Mouse (Mus musculus) limb, embryonic 10.5 days (tissue): ENCODE measurements around the gene Arsg. TPM values are rescaled to one million over a fixed set of nuclear protein-coding genes. Genes with fewer than 3 reads are reported as not detected.
A peak's percentile ranks its signal among the peaks of the same experiment; 100 is the strongest.
"Not testable (repeated sequence)": the region's sequence is repeated elsewhere in the genome, so short reads cannot be mapped to it uniquely, and the experiment has no call there.

ENCODE experiments used
- DNase-seq: peaks from one replicate; pipeline ENCODE4 v3.0.0-alpha.2; 2017; ENCODE audit warnings: low spot score
- H3K27ac ChIP-seq: fragments of 300-500 bp; sonication (generic); 2 replicates; pipeline ENCODE4 v1.5.1; 2016; ENCODE audit warnings: mild to moderate bottlenecking
- H3K27me3 ChIP-seq: fragments of 300-500 bp; sonication (generic); 2 replicates; pipeline ENCODE4 v1.6.1; 2016; ENCODE audit warnings: low read depth, mild to moderate bottlenecking; ENCODE audit not compliant: poor library complexity, severe bottlenecking
- H3K36me3 ChIP-seq: fragments of 300-500 bp; sonication (generic); 2 replicates; pipeline ENCODE4 v1.6.1; 2016; ENCODE audit warnings: mild to moderate bottlenecking, moderate library complexity
- H3K4me1 ChIP-seq: fragments of 300-500 bp; sonication (generic); 2 replicates; pipeline ENCODE4 v1.6.1; 2016
- H3K4me3 ChIP-seq: fragments of 300-500 bp; sonication (generic); 2 replicates; pipeline ENCODE4 v1.5.1; 2016; ENCODE audit warnings: mild to moderate bottlenecking, moderate library complexity
- H3K9me3 ChIP-seq: fragments of 300-500 bp; sonication (generic); replicated peaks from 2 replicates; pipeline ENCODE4 v1.6.1; 2016; ENCODE audit warnings: mild to moderate bottlenecking
- WGBS: fragments of 180-500 bp; shearing (Covaris S2); methylation state at CpG from one replicate; pipeline ENCODE4 v1.1.7; 2016; 5-methylcytosine and 5-hydroxymethylcytosine counted together
- microRNA-seq: library from miRNA; unstranded; fragments of <30 nt; microRNA quantifications from one replicate; pipeline ENCODE4, GENCODE M21; 2017
- polyA plus RNA-seq: library from polyadenylated mRNA; unstranded; fragments of >200 nt; fragmentation: Nextera tagmentation; extraction: Ambion mirVana; gene quantifications from 2 replicates; pipeline ENCODE4 v1.2.1, GENCODE M21; 2016

Arsg gene
- polyA plus RNA-seq, 1 experiment from 2014 or later: 1.7 TPM

- Histone ChIP-seq H3K4me1 (peaks cover 35% of the 10 kb centered on the region), H3K4me3 (peak within 1 kb of the TSS; percentile 84), H3K36me3 (no peaks in the 10 kb centered on the region), H3K9me3 (no peaks in the 10 kb centered on the region), H3K27ac (peak within 1 kb of the TSS; percentile 93), H3K27me3 (no peaks in the 10 kb centered on the region)
- 1% methylated on average over 58 of the region's 58 CpGs for WGBS
- peak; percentile 96 for DNase-seq
Measured at GRCm38 (mm10) chr11:109611303-109612149, 138.4 kb downstream of the Arsg start, which contains the start of gene Wipi1. Gene Wipi1 (minus strand): TSS chr11:109611967.

- Histone ChIP-seq H3K4me1 (peaks cover 50% of the 10 kb centered on the region), H3K4me3 (no peak overlapping the region), H3K27me3 (no peaks in the 10 kb centered on the region), H3K27ac (no peak overlapping the region), H3K9me3 (no peaks in the 10 kb centered on the region), H3K36me3 (no peaks in the 10 kb centered on the region)
- 74% methylated on average over 7 of the region's 7 CpGs for WGBS
- no peak for DNase-seq
Measured at GRCm38 (mm10) chr11:109612871-109613529, 139.8 kb downstream of the Arsg start.

GRCm38 (mm10) chr11:109615286-109615685, 142.1 kb downstream of the Arsg start:
- WGBS: 85% methylated on average over 9 of the region's 9 CpGs
- no peaks in the 10 kb centered on the region for H3K36me3 ChIP-seq
- DNase-seq: no peak
- peak overlapping the region; percentile 64 for H3K27ac ChIP-seq
- H3K27me3 ChIP-seq: no peaks in the 10 kb centered on the region
- no peak overlapping the region for H3K4me3 ChIP-seq
- peaks cover 39% of the 10 kb centered on the region for H3K4me1 ChIP-seq
- H3K9me3 ChIP-seq: no peaks in the 10 kb centered on the region

GRCm38 (mm10) chr11:109616352-109616751, 143.2 kb downstream of the Arsg start:
- H3K27me3 ChIP-seq: no peaks in the 10 kb centered on the region
- no peaks in the 10 kb centered on the region for H3K36me3 ChIP-seq
- no peaks in the 10 kb centered on the region for H3K9me3 ChIP-seq
- WGBS: 42% methylated on average over 4 of the region's 4 CpGs
- DNase-seq: no peak
- H3K4me3 ChIP-seq: no peak overlapping the region
- H3K4me1 ChIP-seq: peaks cover 33% of the 10 kb centered on the region
- H3K27ac ChIP-seq: peak overlapping the region; percentile 73

DNA sequence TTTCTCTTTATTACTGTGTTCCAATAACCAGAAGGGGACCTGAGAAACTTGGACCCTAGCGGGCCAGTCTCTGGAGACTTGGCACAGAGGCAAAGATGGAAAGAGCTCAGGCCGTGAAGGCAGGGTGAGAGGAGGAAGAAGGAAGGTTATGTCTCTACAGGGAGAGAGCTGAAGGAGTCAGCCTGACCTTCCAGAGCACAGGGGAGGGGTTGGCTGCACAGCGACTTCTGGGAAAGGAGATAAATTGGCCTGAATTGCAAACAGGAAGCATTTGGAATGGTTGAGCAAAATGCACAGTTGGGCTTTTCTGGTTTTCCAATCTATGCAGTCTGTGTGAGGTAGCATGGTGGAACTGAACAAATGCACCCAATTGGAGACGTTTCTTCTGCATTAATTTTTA, 143.6 kb downstream of the Arsg start:
- H3K27ac ChIP-seq: peak overlapping the region; percentile 73
- H3K36me3 ChIP-seq: no peaks in the 10 kb centered on the region
- H3K27me3 ChIP-seq: no peaks in the 10 kb centered on the region
- H3K9me3 ChIP-seq: no peaks in the 10 kb centered on the region
- H3K4me3 ChIP-seq: no peak overlapping the region
- WGBS: 46% methylated on average over 4 of the region's 4 CpGs
- DNase-seq: peak; percentile 38
- H3K4me1 ChIP-seq: peaks cover 33% of the 10 kb centered on the region

DNA sequence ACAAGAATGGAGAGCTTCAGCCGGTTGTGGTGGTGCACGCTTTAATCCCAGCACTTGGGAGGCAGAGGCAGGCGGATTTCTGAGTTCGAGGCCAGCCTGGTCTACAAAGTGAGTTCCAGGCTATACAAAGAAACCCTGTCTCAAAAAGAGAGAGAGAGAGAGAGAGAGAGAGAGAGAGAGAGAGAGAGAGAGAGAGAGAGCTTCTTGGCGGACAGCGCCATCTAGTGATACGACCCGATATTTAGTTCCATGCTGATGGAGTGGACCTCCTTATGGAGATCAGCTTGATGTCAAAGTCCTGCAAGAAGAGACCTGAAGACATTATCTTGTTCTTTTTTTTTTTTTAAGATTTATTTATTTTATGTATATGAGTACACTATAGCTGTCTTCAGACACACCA, 145.9 kb downstream of the Arsg start:
- not testable (repeated sequence) for H3K9me3 ChIP-seq, H3K36me3 ChIP-seq, H3K4me3 ChIP-seq, H3K27ac ChIP-seq, H3K27me3 ChIP-seq
- peaks cover 39% of the 10 kb centered on the region for H3K4me1 ChIP-seq
- WGBS: 28% methylated on average over 8 of the region's 8 CpGs
- DNase-seq: peak; percentile 54

GRCm38 (mm10) chr11:109620356-109620755, 147.2 kb downstream of the Arsg start:
- no peak overlapping the region for H3K27ac ChIP-seq
- H3K36me3 ChIP-seq: no peaks in the 10 kb centered on the region
- WGBS: 84% methylated on average over 6 of the region's 6 CpGs
- H3K27me3 ChIP-seq: no peaks in the 10 kb centered on the region
- peaks cover 39% of the 10 kb centered on the region for H3K4me1 ChIP-seq
- H3K9me3 ChIP-seq: no peaks in the 10 kb centered on the region
- DNase-seq: no peak
- H3K4me3 ChIP-seq: no peak overlapping the region

DNA sequence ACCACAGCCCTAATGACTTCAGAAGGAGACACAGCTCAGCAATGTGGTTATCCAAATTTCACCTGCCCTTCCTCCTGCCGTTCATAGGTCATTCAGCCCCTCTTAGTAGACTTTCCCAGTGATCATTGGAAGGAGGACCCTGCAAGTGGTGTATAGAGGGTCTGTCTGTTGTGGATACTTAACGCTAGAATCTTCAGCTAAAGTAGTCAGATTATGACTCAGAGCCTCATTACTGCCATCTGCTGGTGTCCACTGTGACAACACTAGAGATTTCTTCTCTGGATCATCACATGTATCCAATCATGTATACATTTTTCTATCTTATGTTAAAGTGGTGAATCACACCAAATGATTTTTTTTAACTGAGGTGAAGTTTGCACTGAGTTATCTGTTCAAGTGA, 148.0 kb downstream of the Arsg start:
- WGBS: 16% methylated on average over 2 of the region's 2 CpGs

DNA sequence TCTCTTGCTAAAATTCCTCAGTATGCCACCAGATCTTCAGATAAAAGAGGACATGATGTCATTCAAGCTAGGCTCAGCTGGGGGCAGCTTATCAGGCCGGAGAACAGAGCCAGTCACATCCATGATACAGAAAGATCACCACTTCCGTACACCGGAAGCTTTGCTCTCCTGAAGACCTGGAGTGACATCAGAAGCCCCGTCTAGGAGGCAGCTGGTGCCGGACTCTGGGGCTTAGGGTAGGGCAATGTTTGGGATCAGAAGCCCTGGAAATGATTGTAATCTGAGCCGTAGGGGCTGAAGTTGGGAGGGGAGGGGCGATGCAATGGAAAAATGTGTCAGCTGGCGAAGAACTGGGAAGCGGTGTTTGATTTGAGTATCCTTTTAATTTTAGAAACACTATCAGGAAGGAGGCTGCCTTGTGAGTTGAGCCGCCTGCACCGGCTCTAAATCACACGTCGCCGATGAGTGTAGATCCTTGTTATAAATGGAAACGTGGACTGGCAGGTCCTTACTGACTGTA, 149.4 kb downstream of the Arsg start:
- H3K4me1 ChIP-seq: peaks cover 22% of the 10 kb centered on the region

More for the DNA sequence above, 148.0 kb downstream of the Arsg start:
- H3K9me3 ChIP-seq: no peaks in the 10 kb centered on the region
- peaks cover 36% of the 10 kb centered on the region for H3K4me1 ChIP-seq
- no peak overlapping the region for H3K27ac ChIP-seq
- H3K4me3 ChIP-seq: no peak overlapping the region
- peak; percentile 46 for DNase-seq
- H3K36me3 ChIP-seq: no peaks in the 10 kb centered on the region
- no peaks in the 10 kb centered on the region for H3K27me3 ChIP-seq

More for the DNA sequence above, 149.4 kb downstream of the Arsg start:
- peak overlapping the region; percentile 46; the same call in 1 of the 2 replicates for H3K27ac ChIP-seq
- no peaks in the 10 kb centered on the region for H3K36me3 ChIP-seq
- no peaks in the 10 kb centered on the region for H3K9me3 ChIP-seq
- peak; percentile 51 for DNase-seq
- H3K27me3 ChIP-seq: no peaks in the 10 kb centered on the region
- 27% methylated on average over 15 of the region's 15 CpGs for WGBS
- H3K4me3 ChIP-seq: peak overlapping the region; percentile 24

Small RNAs within 50 kb of the gene (microRNA-seq; reads per million reads assigned to microRNA genes)
- gene Gm25540: not detected

Other genes with a start within 250 kb of the Arsg start
- 2.1 and 4.2 TPM in 2 replicates for gene Rgs9, start 175.2 kb upstream of the Arsg start, polyA plus RNA-seq
- gene Gna13, start 110.5 kb upstream of the Arsg start, polyA plus RNA-seq: 20.1 and 20.6 TPM in 2 replicates
- gene 9930022D16Rik, start 59.5 kb upstream of the Arsg start, polyA plus RNA-seq: not detected in 2 replicates
- 43.1 and 46.2 TPM in 2 replicates for gene Amz2, start 47.4 kb upstream of the Arsg start, polyA plus RNA-seq
- 4.7 and 5.1 TPM in 2 replicates for gene Slc16a6, start 224 bp downstream of the Arsg start, polyA plus RNA-seq
- 33.3 and 42.3 TPM in 2 replicates for gene Wipi1, start 138.6 kb downstream of the Arsg start, polyA plus RNA-seq
- 290 and 338 TPM in 2 replicates for gene Prkar1a, start 176.0 kb downstream of the Arsg start, polyA plus RNA-seq
- gene Fam20a, start 248.9 kb downstream of the Arsg start, polyA plus RNA-seq: 0.13 and 0.25 TPM in 2 replicates